Mouse (Mus musculus) T-cell, adult 2 months (primary cell): ENCODE data around the gene Maob.

Experiments used
- DNase-seq: peaks from one replicate; pipeline ENCODE4 v3.0.0; 2022; ENCODE audit warnings: low spot score

Maob gene

DNA sequence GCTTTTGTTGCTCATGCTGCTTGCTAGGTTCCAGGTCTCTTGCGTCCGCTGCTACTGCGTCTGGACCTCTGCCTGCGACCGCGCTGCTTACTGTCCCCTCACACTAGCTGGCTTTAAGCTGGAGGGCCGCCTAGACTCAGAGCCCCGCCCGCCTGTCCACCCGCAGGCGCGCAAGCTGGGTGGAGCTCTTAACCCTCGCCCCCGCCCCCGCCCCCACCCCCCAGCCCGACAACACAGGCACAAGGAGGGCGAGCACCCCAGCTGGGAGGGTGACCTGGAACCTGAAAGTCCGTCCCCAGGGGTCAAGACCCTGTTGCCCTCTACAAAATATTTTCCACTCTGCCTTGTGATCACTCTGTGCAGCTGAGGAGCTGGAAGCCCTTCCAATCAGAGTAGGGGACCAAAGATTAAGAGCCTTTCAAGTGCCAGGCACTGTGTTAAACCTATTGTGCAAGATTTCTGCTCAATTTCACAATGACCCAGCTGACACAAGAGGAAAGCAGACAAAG is at the start of gene Maob:
Gene Maob (minus strand): TSS at position 106 of the 509 bp plus-strand sequence.
- no peak for DNase-seq

DNA sequence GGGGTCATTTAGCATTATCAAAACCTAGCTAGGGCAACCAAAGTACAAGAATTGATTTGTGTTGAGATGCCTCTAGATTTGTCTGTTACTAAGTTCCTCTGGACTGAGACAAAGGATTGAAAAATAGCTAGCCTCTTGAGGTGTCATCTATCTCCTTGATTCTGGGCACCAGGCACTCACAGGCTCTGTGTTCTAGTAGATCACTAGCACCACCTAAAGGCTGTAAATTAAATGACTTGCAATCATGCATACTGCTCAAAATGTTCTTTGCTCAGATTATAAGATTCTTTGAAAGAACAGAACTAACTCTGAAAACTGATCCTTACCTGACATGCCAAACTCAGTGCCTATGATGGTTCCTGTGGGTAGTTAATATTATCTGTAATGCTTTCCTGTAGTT is 43.1 kb upstream of the Maob start:
- DNase-seq = no peak

DNA sequence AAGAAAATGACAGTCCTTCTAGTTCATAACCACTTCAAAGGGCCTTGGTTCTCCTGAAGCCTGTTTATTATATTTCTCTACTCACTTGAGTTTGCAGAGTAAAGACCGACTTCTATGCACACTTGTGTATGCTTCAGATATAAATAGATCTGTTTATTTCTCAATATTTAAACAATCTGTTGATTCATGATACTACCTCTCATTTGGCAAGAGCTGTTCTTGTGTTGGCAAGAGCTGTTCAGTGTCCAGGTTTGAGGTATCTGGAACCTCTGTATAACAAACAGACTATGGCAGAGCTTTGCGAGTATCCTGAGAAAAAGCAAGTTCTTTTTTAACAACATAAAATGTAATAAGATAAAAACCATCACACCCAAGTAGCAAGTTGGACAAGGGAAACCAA is 28.9 kb upstream of the Maob start:
- DNase-seq = no peak

DNA sequence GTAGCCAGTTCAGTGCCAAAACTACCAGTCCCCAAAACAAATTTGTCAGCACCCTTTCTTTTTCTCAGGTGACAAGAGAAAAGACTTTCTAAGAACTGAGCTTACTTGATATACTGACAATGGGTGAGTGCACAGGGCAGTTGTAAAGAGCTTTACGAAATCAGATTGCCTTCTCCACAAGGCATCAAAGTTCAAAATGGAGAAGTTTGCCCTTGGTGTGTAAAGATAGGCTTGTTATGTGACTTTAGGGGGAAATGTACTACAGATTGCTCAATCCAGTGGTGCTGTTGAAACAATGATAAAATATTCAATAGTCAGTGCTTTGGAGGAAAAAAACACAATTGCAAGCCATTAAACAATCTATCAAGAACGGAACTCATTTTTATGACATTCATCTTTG is 24.3 kb upstream of the Maob start:
- DNase-seq = no peak

DNA sequence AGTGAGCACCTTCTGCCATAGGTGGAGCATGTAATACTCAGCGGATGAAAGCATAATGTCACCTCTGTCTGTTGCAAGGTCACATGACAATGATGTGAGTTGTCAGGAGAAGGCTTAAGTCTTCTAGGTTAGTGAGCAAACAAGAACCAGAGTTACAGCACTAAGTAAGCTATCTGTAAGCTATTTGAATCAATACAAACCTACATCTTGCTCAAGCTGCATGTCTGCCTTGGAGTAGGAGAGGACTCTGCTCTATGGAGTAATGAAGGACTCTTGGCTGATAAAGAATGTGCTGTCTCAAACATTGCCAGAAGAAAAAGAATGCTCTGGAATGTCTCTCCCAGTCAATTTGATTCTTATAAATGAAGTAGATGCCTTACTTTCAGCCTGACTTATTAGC is 20.1 kb upstream of the Maob start:
- no peak for DNase-seq

DNA sequence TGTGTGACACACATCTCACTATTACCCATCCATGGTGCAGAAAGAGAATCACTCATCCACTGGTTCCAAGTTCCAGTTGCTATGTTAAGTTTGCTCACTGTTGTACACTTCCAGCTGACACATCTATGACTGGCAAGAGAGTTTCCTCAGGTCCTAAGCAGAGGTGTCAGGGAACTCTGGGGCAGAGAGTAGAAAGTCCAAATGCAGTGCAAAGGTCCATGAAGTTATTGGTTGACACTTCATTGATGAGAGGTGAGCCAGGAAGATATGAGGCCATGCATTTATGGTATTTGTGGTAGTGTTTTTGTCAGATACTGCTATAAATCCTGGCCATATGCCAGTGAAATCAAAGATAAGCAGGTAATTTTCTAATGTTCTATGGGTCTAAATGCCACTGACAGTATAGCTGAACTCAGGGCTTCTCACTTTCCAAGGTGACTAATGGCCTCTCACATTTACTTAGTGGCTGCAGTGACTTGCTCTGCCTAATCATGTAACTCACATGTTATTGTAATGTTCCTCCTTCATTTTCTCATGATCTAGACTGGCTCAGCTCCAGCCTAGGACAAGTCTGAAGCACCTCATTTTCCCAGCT is 19.4 kb upstream of the Maob start:
- no peak for DNase-seq

DNA sequence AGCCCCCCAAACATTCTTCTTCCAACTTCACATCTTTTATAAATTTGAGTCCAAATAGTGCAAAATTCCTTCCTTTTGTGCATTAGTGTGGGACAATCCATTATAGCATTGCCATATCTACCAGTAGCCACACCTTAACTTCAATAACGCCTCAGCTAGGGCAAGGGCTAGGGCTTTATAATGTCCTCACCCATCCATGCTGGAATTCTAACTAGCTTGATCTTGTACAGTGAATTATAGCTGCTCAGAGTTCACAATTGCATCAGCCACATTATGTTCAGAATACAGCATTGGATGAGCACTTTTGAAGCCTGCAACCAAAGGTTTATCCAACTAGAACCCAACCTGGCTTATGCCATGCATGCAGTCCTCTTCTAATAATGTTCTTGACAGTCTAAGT is 8.9 kb upstream of the Maob start:
- DNase-seq = no peak

DNA sequence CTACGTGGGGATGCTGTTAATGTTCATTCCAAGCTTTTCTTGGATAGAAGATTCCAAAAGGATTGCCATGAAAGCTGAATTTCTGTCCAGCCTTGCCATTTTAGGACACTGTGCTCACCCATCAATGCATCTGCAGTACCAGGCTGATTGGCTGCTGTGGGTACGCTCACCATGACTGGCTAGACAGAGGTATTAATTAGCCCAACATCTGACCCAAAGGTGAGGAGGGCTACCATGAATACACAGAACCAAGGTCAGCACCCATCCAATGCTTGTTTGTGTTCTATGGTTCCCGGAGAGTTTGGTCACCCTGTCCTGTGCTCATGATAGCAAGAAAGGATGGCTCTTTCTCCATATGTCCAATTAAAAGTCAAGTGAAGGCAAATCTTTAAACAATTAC is 1.2 kb downstream of the Maob start:
- no peak for DNase-seq

DNA sequence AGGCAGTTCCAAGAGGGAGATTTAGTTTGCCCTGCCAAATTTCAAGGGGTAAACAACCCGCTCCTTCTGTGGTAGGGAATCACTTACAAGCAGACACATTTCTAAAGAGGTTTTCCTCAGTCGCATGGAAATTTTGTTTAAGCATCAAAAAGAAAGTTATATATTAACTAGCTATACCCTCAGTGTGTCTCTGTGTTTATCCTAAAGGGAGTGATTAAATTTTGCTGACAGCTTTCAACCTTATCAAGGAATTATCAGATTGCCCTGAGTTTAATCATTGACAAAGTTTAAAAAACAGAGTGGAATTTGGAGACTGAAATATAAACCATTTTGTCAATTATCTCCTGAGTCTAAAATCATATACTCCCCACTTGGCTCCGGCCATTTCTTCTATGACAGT is 5.1 kb downstream of the Maob start:
- DNase-seq = no peak

DNA sequence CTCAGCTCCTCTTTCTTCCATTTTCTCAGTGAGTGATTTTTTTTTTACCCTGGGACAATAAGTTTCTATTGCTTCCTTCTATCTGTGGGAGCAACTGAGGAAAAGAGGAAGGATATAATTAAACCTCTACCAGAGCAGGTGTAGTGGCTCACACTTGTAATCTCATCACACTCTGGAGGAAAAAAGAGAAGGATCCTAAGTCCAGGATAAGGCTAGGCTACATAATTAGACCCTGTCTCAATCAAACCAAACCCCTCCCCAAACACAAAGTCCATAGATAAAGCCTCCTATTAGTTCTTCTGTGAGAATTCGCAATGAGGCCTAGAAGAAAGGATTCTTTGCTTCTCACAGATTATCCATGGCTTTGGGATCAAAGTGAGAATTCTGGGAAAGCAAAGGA is 49.7 kb downstream of the Maob start:
- no peak for DNase-seq

DNA sequence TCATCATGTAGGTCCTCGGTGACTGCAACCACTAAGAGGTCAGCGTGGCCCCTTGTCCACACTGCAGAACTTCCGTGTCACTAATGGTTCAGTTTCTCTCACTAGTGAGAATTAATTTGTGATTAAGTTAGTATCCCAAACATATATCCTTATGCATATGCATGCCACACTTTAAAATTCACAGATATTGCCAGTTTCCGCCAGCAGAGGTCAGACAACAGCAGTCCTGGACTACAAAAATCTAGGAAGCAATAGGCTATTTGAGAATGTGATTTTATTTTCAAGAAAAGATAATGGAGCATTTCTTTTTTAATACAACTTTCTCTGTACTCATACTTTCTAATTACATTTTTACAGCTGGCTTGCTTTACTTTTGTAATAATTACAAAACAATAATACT is 51.0 kb downstream of the Maob start:
- DNase-seq = no peak

DNA sequence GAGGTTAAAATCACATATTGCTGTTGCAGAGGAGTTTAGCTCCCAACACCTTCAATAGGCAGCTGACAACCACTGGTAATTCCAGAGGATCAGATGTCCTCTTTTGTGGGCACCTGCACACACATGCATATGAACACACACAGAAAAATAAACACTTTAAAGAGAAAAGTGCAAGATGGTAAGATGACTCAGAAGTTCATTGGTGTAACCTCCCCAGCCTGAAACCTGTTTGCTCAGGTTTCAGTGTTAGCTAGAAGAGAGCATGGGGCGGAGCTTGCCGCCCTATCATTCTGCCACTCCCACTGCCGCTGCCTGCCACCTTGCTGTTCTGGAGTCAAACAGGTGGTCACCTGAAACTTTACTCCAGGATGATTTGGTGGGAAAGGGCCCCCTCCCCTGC is 55.7 kb downstream of the Maob start:
- DNase-seq = no peak

DNA sequence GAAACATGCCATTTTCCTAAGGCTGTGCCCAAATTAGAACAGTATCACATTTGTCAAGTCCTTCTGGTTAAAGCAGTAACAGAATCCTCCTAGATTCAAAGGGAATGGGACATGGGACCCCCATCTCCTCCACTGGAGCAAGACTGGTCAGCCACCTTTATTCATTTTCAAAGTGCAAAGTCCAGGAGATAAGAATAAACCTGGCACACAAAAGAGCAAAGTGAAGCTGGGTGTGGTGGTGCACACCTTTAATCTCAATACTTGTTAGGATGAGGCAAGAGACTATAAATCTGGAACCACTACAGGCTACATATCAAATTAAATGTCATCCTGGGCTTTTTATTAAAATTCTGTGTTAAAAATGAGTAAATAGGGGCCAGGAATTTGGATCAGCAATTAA is 62.4 kb downstream of the Maob start:
- no peak for DNase-seq

DNA sequence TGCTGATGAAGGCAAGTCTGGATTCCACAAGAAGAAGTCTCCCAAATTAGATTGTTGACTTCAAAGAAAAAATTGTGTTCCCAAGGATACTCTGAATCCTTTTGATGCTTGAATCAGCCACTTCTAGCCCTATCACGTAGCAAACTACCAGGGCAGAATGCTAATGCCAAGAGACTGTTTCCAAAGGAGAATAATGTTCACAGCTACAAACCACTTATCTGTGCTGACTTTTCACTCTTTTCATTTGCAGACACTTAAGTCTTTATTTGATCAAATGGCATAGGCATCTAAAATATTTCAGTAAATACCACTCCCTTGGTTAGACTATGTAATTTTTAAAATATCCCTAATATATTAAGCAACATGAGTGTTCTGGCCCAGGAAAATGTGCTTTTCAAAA is 68.2 kb downstream of the Maob start:
- DNase-seq = no peak

DNA sequence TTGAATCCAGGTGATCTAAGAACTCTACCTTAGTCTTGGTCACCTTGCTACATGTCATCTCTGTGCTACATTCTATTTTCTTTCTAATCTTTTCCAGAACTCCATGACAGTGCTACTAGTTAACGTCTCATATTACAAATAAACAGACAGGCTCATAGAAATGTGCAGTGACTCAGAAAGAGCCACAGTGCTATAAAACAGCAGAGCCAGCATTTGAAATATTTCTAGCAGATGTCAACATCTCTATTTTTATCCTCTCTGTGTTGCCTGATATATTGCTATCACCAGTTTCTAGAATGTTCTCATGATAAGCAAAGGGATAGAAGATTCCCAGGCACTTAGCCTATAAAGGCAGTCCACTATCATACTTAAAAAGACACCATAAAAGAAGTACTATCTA is 103.1 kb downstream of the Maob start:
- DNase-seq = no peak

DNA sequence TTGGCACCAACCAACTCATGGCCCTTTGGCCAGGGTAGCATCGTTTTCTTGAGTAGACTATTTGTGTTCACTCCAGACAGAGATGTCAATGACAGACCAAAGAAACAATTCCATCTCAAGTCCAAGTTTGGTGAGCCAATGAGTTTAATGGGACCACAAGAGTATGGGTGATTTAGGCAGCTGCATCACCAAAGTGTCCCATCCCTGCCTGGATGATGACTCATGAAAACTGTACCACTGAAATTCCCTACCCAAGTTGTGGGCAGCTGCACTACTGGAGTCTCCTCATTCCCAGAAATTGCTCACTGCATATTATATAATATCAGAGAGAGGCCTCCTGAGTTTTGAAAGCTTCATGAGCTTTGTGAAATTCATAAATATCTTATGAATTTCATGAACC is 111.1 kb downstream of the Maob start:
- no peak for DNase-seq
